Mouse (Mus musculus): ENCODE measurements around the gene Ifrd2.

DNA sequence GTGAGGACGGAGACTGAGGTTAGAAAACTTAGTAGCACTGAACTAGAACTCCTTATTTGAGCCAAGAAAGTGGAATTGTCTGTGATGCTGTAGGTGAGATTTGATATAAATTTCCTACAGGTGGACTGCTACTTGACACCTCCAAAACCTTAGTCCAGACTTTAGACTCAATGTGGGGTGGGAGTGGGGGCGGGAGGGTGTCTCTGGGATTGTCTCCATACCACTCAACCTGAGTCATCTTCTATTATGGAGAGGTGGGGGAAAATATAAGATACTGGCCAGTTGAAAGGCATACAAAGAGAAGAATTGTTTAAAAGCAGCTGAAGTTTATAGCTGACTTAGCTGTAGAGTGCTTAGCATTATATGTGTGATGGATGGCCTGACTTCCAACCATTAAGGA is 31.7 kb upstream of the Ifrd2 start:
- TF ChIP-seq CTCF (IDR thresholded peaks at IDR 0.05 in 2 of 3, conservative IDR thresholded peaks at IDR 0.05 in 1 of 3; ENCODE audit: control insufficient read depth in 1 of 3, insufficient read depth in 1 of 3, low read depth in 2 of 3, low read length in 3 of 3, poor library complexity in 1 of 3, severe bottlenecking in 1 of 3) (no peak), MEF2A (IDR thresholded peaks at IDR 0.05; ENCODE audit: extremely low read depth, insufficient replicate concordance, low read depth, low read length, poor library complexity, severe bottlenecking) (no peak), POLR2AphosphoS2 (IDR thresholded peaks at IDR 0.05; ENCODE audit: low read length) (no peak), RCOR1 (IDR thresholded peaks at IDR 0.05; ENCODE audit: low read depth, low read length) (no peak), MAX (IDR thresholded peaks at IDR 0.05; ENCODE audit: low read length) (no peak), TAL1 (IDR thresholded peaks at IDR 0.05; ENCODE audit: low read length) (no peak), USF1 (IDR thresholded peaks at IDR 0.05; ENCODE audit: low read depth, low read length) (no peak), EP300 (IDR thresholded peaks at IDR 0.05; ENCODE audit: low read depth in 1 of 2, low read length in 2 of 2) (no peak)

All from MEL (cell line).